Mouse (Mus musculus) embryonic facial prominence, embryonic 11.5 days (tissue): ENCODE results near the gene Kidins220. TPM values are rescaled to one million over a fixed set of nuclear protein-coding genes. Genes with fewer than 3 reads are reported as not detected.

Experiments
- ATAC-seq: fragments of 200-750 bp; cut with Nextera tagmentation; replicated peaks from 2 replicates; pipeline ENCODE4 v1.8.0; 2017; ENCODE audit warnings: low read depth; ENCODE audit not compliant: insufficient number of reproducible peaks, low FRiP score, low TSS enrichment
- DNase-seq: peaks from one replicate; pipeline ENCODE4 v3.0.0-alpha.2; 2015; ENCODE audit warnings: low spot score
- H3K27ac ChIP-seq: fragments of 300-500 bp; sonication (generic); replicated peaks from 2 replicates; pipeline ENCODE4 v1.5.1; 2014; ENCODE audit warnings: mild to moderate bottlenecking, low read depth, low read length, control low read depth
- H3K27me3 ChIP-seq: fragments of 300-500 bp; sonication (generic); 2 replicates; pipeline ENCODE4 v1.6.1; 2014; ENCODE audit warnings: mild to moderate bottlenecking, low read length, moderate library complexity, mixed read lengths; ENCODE audit not compliant: control insufficient read depth, insufficient read depth
- H3K36me3 ChIP-seq: fragments of 300-500 bp; sonication (generic); replicated peaks from 2 replicates; pipeline ENCODE4 v1.6.1; 2014; ENCODE audit warnings: low read depth, mild to moderate bottlenecking, low read length, moderate library complexity, mixed read lengths; ENCODE audit not compliant: control insufficient read depth, insufficient read depth
- H3K4me1 ChIP-seq: fragments of 300-500 bp; sonication (generic); 2 replicates; pipeline ENCODE4 v1.6.1; 2014; ENCODE audit warnings: low read length, mixed read lengths; ENCODE audit not compliant: control insufficient read depth, insufficient read depth
- H3K4me2 ChIP-seq: fragments of 300-500 bp; sonication (generic); 2 replicates; pipeline ENCODE4 v1.6.1; 2014; ENCODE audit warnings: low read depth, mild to moderate bottlenecking, control low read depth, low read length, moderate library complexity
- H3K4me3 ChIP-seq: fragments of 300-500 bp; sonication (generic); 2 replicates; pipeline ENCODE4 v1.5.1; 2014; ENCODE audit warnings: low read depth, low read length, control low read depth
- H3K9ac ChIP-seq: fragments of 300-500 bp; sonication (generic); replicated peaks from 2 replicates; pipeline ENCODE4 v1.6.1; 2014; ENCODE audit warnings: mild to moderate bottlenecking, control low read depth, low read length
- H3K9me3 ChIP-seq: fragments of 300-500 bp; sonication (generic); replicated peaks from 2 replicates; pipeline ENCODE4 v1.6.1; 2016; ENCODE audit warnings: mild to moderate bottlenecking, low read length, inconsistent platforms, mixed read lengths; ENCODE audit not compliant: control insufficient read depth
- WGBS: fragments of 180-500 bp; shearing (Covaris S2); extraction: QIAGEN DNeasy Blood & Tissue Kit; methylation state at CpG from one replicate; pipeline ENCODE4 v1.1.7; 2014; 5-methylcytosine and 5-hydroxymethylcytosine counted together
- polyA plus RNA-seq: library from polyadenylated mRNA; unstranded; fragments of >200 nt; fragmentation: Nextera tagmentation; extraction: Ambion mirVana; gene quantifications from 2 replicates; pipeline ENCODE4 v1.2.1, GENCODE M21; 2014

Gene Kidins220
- polyA plus RNA-seq, 1 experiment from 2014 or later, result 23.4 TPM

- no peaks in the 10 kb centered on the region for H3K27me3 ChIP-seq
- no peaks in the 10 kb centered on the region for H3K9me3 ChIP-seq
- WGBS, result 90% methylated on average over 3 of the region's 3 CpGs
- H3K4me3 ChIP-seq, result no peak overlapping the region
- H3K9ac ChIP-seq, result no peak overlapping the region
- DNase-seq (no peak), ATAC-seq (no peak)
- no peaks in the 10 kb centered on the region for H3K36me3 ChIP-seq
- no peaks in the 10 kb centered on the region for H3K4me1 ChIP-seq
- no peak overlapping the region for H3K27ac ChIP-seq
- H3K4me2 ChIP-seq, result no peak overlapping the region
These were observed 40.7 kb upstream of the Kidins220 start for GRCm38 (mm10) chr12:24933996-24934395.

DNA sequence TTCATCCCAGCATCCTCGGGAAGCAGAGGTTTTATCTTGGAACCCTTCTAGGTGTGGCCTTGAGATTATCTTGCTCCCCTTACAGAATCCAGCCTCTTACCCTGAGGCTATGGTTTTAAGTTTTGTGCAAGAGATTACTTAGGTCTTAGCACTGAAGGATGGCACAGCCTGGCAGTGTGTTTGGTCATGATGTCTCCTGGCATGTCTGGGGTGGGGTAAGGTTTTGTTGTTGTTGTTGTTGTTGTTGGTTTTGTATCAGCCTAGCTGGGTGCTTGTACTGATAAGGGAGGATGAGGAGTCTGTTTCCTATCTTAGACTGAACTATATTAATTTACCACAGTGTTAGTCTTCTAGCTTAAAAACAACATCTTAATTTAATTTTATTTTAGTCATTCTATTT is 38.4 kb upstream of the Kidins220 start:
- DNase-seq, result no peak
- H3K27ac ChIP-seq, result no peak overlapping the region
- no peaks in the 10 kb centered on the region for H3K36me3 ChIP-seq
- no peak overlapping the region for H3K4me2 ChIP-seq
- no peaks in the 10 kb centered on the region for H3K27me3 ChIP-seq
- H3K4me3 ChIP-seq, result no peak overlapping the region
- ATAC-seq, result no peak
- 65% methylated on average over 1 of the region's 1 CpGs for WGBS
- no peaks in the 10 kb centered on the region for H3K9me3 ChIP-seq
- no peaks in the 10 kb centered on the region for H3K4me1 ChIP-seq
- no peak overlapping the region for H3K9ac ChIP-seq

- WGBS, result 90% methylated on average over 8 of the region's 8 CpGs
- H3K4me1 ChIP-seq, result no peaks in the 10 kb centered on the region
- H3K9me3 ChIP-seq, result no peaks in the 10 kb centered on the region
- no peak overlapping the region for H3K4me2 ChIP-seq
- no peak for ATAC-seq
- DNase-seq, result no peak
- H3K27ac ChIP-seq, result no peak overlapping the region
- no peak overlapping the region for H3K9ac ChIP-seq
- no peaks in the 10 kb centered on the region; the same call in 1 of the 2 replicates for H3K36me3 ChIP-seq
- H3K4me3 ChIP-seq, result no peak overlapping the region
- H3K27me3 ChIP-seq, result no peaks in the 10 kb centered on the region
These were observed 35.4 kb upstream of the Kidins220 start for GRCm38 (mm10) chr12:24939372-24939771.

GRCm38 (mm10) chr12:24942619-24943287 is 32.0 kb upstream of the Kidins220 start:
- DNase-seq (no peak), ATAC-seq (no peak)
- no peak overlapping the region for H3K4me3 ChIP-seq
- no peaks in the 10 kb centered on the region for H3K4me1 ChIP-seq
- no peak overlapping the region for H3K4me2 ChIP-seq
- WGBS, result 83% methylated on average over 9 of the region's 9 CpGs
- no peaks in the 10 kb centered on the region for H3K9me3 ChIP-seq
- no peaks in the 10 kb centered on the region for H3K27me3 ChIP-seq
- H3K27ac ChIP-seq, result no peak overlapping the region
- H3K36me3 ChIP-seq, result no peaks in the 10 kb centered on the region; the same call in 1 of the 2 replicates
- no peak overlapping the region for H3K9ac ChIP-seq

- Histone ChIP-seq H3K36me3 (no peaks in the 10 kb centered on the region; the same call in 1 of the 2 replicates), H3K9me3 (no peaks in the 10 kb centered on the region), H3K9ac (no peak overlapping the region), H3K4me2 (no peak overlapping the region), H3K27ac (no peak overlapping the region), H3K4me1 (no peaks in the 10 kb centered on the region), H3K27me3 (no peaks in the 10 kb centered on the region), H3K4me3 (no peak overlapping the region)
- DNase-seq (no peak), ATAC-seq (no peak)
- 87% methylated on average over 4 of the region's 4 CpGs for WGBS
These were observed 31.3 kb upstream of the Kidins220 start for GRCm38 (mm10) chr12:24943427-24943826.

DNA sequence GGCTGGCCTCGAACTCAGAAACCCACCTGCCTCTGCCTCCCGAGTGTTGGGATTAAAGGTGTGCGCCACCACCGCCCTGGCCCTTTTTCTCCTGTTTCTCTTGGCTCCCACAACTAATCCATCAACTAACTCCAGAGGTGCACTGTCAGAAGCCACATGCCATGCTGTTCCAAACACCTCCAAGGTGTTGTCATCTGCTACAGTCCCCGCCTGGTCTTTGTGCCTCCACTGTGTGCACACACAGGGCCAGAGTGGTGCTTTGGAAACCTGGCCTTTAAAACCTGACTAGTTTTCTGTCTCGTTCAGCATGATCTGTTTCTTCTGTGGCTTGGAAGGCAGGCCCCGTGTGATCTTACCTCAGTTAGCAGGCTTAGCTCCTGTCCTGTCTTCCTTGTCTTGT is 30.1 kb upstream of the Kidins220 start:
- H3K4me2 ChIP-seq, result no peak overlapping the region
- H3K9me3 ChIP-seq, result no peaks in the 10 kb centered on the region
- H3K4me3 ChIP-seq, result no peak overlapping the region
- H3K36me3 ChIP-seq, result no peaks in the 10 kb centered on the region; the same call in 1 of the 2 replicates
- H3K27ac ChIP-seq, result no peak overlapping the region
- H3K27me3 ChIP-seq, result no peaks in the 10 kb centered on the region
- WGBS, result 93% methylated on average over 7 of the region's 7 CpGs
- ATAC-seq (no peak), DNase-seq (no peak)
- no peaks in the 10 kb centered on the region for H3K4me1 ChIP-seq
- no peak overlapping the region for H3K9ac ChIP-seq

DNA sequence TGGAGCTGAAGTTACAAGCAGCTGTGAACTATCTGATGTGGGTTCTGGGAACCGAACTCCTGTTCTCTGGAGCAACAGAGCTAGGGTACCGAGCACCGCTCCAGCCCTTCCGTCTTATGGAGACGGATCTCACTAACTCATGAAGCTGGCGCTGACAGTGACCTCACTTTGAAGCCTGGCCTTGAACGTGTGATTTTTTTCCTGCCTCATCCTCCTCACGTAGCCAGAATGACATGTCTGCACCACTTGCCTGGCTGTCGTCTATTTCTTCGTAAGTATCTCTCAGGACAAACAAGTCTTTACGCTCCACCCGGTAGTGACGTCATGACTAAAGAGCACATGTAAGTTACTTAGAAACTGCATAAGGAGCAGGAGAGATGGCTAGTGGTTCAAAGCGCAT is 27.7 kb upstream of the Kidins220 start:
- Histone ChIP-seq H3K27ac (no peak overlapping the region), H3K4me2 (no peak overlapping the region), H3K9ac (no peak overlapping the region), H3K4me3 (no peak overlapping the region), H3K4me1 (no peaks in the 10 kb centered on the region), H3K27me3 (no peaks in the 10 kb centered on the region), H3K36me3 (no peaks in the 10 kb centered on the region; the same call in 1 of the 2 replicates), H3K9me3 (no peaks in the 10 kb centered on the region)
- WGBS, result 92% methylated on average over 14 of the region's 14 CpGs
- DNase-seq, result no peak
- no peak for ATAC-seq

DNA sequence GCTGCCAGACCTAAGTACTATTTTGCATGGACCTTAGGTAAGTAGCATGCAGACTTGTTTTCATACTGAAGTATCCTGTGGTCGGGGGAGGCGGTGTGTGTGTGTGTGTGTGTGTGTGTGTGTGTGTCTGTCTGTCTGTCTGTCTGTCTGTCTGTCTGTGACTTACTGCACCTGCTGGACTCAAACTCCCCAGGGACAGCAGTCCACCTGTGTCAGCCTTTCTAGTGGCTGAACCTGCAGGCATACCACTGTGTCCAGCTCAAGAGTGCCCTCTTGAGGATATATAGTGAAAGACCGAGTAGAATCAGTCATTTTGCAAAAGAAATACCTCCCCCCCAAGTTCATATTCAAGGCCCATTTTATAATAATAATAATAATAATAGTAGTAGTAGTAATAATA is 26.4 kb upstream of the Kidins220 start:
- ATAC-seq (no peak), DNase-seq (peak; percentile 67)
- H3K9me3 ChIP-seq, result no peaks in the 10 kb centered on the region
- H3K4me3 ChIP-seq, result no peak overlapping the region
- WGBS, result 61% methylated on average over 3 of the region's 3 CpGs
- no peaks in the 10 kb centered on the region for H3K27me3 ChIP-seq
- no peaks in the 10 kb centered on the region; the same call in 1 of the 2 replicates for H3K36me3 ChIP-seq
- H3K27ac ChIP-seq, result no peak overlapping the region
- H3K9ac ChIP-seq, result no peak overlapping the region
- no peak overlapping the region for H3K4me2 ChIP-seq
- H3K4me1 ChIP-seq, result no peaks in the 10 kb centered on the region
